Mouse (Mus musculus): ENCODE results near the gene 4833423E24Rik.

GRCm38 (mm10) chr2:85518292-85518691 lies 532 bp downstream of the 4833423E24Rik start:
- TF ChIP-seq CTCF (IDR thresholded peaks at IDR 0.05; ENCODE audit: insufficient read depth, low read length) (no peak), POLR2A (IDR thresholded peaks at IDR 0.05; ENCODE audit: borderline replicate concordance, extremely low read depth, low read depth, low read length) (no peak)
